Mouse (Mus musculus): ENCODE measurements at regions not wholly inside any gene's neighbourhood (a gene's known extent, or its start where the extent isn't known, plus 50 kb on each side); places are given as distances from the start of the nearest gene placed in this dataset.

GRCm38 (mm10) chr5:71200881-71201280 lies 105.2 kb upstream of the Gabra2 start:
- H3K36me3 ChIP-seq (ENCODE audit: control insufficient read depth, insufficient read depth): no peaks in the 10 kb centered on the region
- TF ChIP-seq POLR2AphosphoS2 (IDR thresholded peaks at IDR 0.05; ENCODE audit: insufficient read length, low read depth) (no peak), TCF12 (IDR thresholded peaks at IDR 0.05; ENCODE audit: insufficient read depth, poor library complexity, severe bottlenecking) (no peak), POLR2A (IDR thresholded peaks at IDR 0.05; ENCODE audit: insufficient read length, low read depth) (no peak), TCF3 (IDR thresholded peaks at IDR 0.05; ENCODE audit: insufficient read length, low read depth) (no peak), MAX (IDR thresholded peaks at IDR 0.05; ENCODE audit: low read depth) (no peak), E2F4 (IDR thresholded peaks at IDR 0.05; ENCODE audit: insufficient read depth) (no peak), USF1 (IDR thresholded peaks at IDR 0.05; ENCODE audit: low read depth) (no peak), CEBPB (IDR thresholded peaks at IDR 0.05; ENCODE audit: insufficient read depth, poor library complexity, severe bottlenecking) (no peak), MYOD1 (IDR thresholded peaks at IDR 0.05; ENCODE audit: control insufficient read depth in 1 of 3, insufficient read length in 2 of 3, low read depth in 2 of 3) (no peak), REST (IDR thresholded peaks at IDR 0.05; ENCODE audit: insufficient read depth, insufficient read length) (no peak), SRF (IDR thresholded peaks at IDR 0.05; ENCODE audit: control insufficient read depth, insufficient read length, low read depth) (no peak), MYOG (IDR thresholded peaks at IDR 0.05; ENCODE audit: control insufficient read depth in 1 of 3, insufficient read depth in 1 of 3, insufficient read length in 2 of 3, low read depth in 2 of 3) (no peak)
- H3K4me3 ChIP-seq: no peak overlapping the region
- H3ac ChIP-seq (ENCODE audit: control insufficient read depth, insufficient read length): no peak overlapping the region
- no peaks in the 10 kb centered on the region for H3K79me2 ChIP-seq (ENCODE audit: control insufficient read depth, insufficient read depth)
- no peak overlapping the region for H3K4me2 ChIP-seq (ENCODE audit: low read depth)
- H3K27me3 ChIP-seq (ENCODE audit: control insufficient read depth, insufficient read depth, insufficient read length): no peaks in the 10 kb centered on the region

DNA sequence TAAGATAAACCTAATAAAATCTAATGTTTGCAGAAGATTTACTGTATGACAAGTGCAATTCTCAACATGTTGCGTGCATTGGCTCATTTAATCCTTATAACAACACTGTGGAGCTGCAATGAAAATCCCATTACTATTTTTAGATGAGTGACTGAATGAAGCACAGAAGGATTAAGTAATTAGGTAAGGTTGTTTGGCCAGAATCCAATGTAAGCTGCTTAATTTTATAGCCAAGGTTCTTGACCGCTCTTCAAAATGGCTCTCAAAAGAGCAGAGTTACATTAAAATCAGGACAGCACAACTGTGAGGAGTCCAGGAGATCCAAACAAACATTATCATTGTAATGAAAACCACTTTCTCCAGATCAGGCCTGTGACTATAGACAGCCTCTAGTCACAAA lies 81.7 kb upstream of the Gabra2 start:
- no peaks in the 10 kb centered on the region for H3K27me3 ChIP-seq (ENCODE audit: control insufficient read depth, insufficient read depth, insufficient read length)
- TF ChIP-seq TCF3 (IDR thresholded peaks at IDR 0.05; ENCODE audit: insufficient read length, low read depth) (no peak), POLR2AphosphoS2 (IDR thresholded peaks at IDR 0.05; ENCODE audit: insufficient read length, low read depth) (no peak), E2F4 (IDR thresholded peaks at IDR 0.05; ENCODE audit: insufficient read depth) (no peak), MAX (IDR thresholded peaks at IDR 0.05; ENCODE audit: low read depth) (no peak), TCF12 (IDR thresholded peaks at IDR 0.05; ENCODE audit: insufficient read depth, poor library complexity, severe bottlenecking) (no peak), POLR2A (IDR thresholded peaks at IDR 0.05; ENCODE audit: insufficient read length, low read depth) (no peak)
- H3ac ChIP-seq (ENCODE audit: control insufficient read depth, insufficient read length): no peak overlapping the region
- H3K79me2 ChIP-seq (ENCODE audit: control insufficient read depth, insufficient read depth): no peaks in the 10 kb centered on the region
- no peak overlapping the region for H3K4me3 ChIP-seq
- no peaks in the 10 kb centered on the region for H3K36me3 ChIP-seq (ENCODE audit: control insufficient read depth, insufficient read depth)
- H3K4me2 ChIP-seq (ENCODE audit: low read depth): no peak overlapping the region

- H3K27me3 ChIP-seq (ENCODE audit: control insufficient read depth, insufficient read depth, insufficient read length): no peaks in the 10 kb centered on the region
- H3K4me2 ChIP-seq (ENCODE audit: low read depth): no peak overlapping the region
- H3K36me3 ChIP-seq (ENCODE audit: control insufficient read depth, insufficient read depth): no peaks in the 10 kb centered on the region
- TF ChIP-seq USF1 (IDR thresholded peaks at IDR 0.05; ENCODE audit: low read depth): peak; percentile 29
- TF ChIP-seq TCF12 (IDR thresholded peaks at IDR 0.05; ENCODE audit: insufficient read depth, poor library complexity, severe bottlenecking): no peak
- no peak for TF ChIP-seq MYOG (IDR thresholded peaks at IDR 0.05; ENCODE audit: control insufficient read depth in 1 of 3, insufficient read depth in 1 of 3, insufficient read length in 2 of 3, low read depth in 2 of 3)
- no peak for TF ChIP-seq TCF3 (IDR thresholded peaks at IDR 0.05; ENCODE audit: insufficient read length, low read depth)
- TF ChIP-seq MAX (IDR thresholded peaks at IDR 0.05; ENCODE audit: low read depth): no peak
- TF ChIP-seq MYOD1 (IDR thresholded peaks at IDR 0.05; ENCODE audit: control insufficient read depth in 1 of 3, insufficient read length in 2 of 3, low read depth in 2 of 3): no peak
- TF ChIP-seq CEBPB (IDR thresholded peaks at IDR 0.05; ENCODE audit: insufficient read depth, poor library complexity, severe bottlenecking): no peak
- no peak for TF ChIP-seq SRF (IDR thresholded peaks at IDR 0.05; ENCODE audit: control insufficient read depth, insufficient read length, low read depth)
- no peak overlapping the region for H3K4me3 ChIP-seq
- no peak overlapping the region for H3ac ChIP-seq (ENCODE audit: control insufficient read depth, insufficient read length)
- no peaks in the 10 kb centered on the region for H3K79me2 ChIP-seq (ENCODE audit: control insufficient read depth, insufficient read depth)
Observed at GRCm38 (mm10) chr5:71170378-71170777, 74.7 kb upstream of the Gabra2 start.

Measured in myocyte (in vitro differentiated cells).